Mouse (Mus musculus) 416B (cell line): ENCODE results near the gene Gm45716.

Experiments
- DNase-seq: peaks from one replicate; pipeline ENCODE4 v3.0.0; 2011; ENCODE audit warnings: low read depth

Gene Gm45716

GRCm38 (mm10) chr11:90214246-90214645 lies 26.8 kb downstream of the Gm45716 start:
- no peak for DNase-seq

DNA sequence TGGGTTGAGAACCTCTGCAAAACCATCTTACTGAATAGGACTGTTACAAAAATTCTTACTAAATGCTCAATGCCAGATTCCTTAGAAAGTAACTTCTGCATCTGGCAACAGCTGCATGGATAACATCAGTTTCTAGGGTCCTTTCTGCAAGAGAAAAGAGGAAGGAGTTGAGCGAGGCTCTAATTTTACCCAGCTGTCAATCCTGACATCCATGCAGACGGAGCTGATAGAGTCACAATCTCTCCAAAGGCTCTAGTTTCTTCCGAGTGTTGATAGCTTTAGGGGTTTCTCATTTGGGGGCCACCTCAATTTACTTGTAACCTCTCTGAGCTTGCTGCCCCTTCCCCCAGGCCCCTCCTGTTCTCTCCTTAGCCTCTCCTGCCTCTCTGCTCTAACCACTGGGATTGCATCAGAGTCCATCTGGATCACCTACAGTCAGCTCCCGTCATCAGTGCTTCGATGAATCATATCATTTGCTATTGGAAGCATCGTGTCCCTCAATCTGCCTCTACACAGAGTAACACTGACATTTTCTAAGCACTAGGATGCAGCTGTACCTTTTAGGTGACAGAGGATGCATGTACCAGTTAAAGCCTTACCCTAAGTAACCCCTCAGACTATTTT lies 32.7 kb downstream of the Gm45716 start:
- DNase-seq, result peak; percentile 45

DNA sequence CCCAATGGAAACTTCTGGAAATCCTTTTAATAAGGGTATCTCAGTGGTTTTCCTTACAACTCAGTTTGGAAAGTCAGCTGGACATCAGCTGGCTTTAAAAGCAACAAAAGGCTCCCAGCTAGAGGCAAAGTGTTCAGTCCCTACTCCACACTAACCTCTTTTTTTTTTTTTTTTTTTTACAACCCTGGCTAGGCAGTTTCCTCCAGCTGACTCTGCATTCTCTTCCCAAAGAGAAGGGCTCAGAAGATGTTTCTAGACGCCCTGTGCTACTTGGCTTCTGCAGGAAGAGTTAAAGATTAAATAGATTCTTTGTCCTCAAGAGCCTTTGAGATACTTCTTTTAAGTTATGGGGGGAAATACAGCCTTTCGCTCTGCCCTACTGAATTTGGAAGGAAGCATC lies 33.3 kb downstream of the Gm45716 start:
- DNase-seq, result no peak

DNA sequence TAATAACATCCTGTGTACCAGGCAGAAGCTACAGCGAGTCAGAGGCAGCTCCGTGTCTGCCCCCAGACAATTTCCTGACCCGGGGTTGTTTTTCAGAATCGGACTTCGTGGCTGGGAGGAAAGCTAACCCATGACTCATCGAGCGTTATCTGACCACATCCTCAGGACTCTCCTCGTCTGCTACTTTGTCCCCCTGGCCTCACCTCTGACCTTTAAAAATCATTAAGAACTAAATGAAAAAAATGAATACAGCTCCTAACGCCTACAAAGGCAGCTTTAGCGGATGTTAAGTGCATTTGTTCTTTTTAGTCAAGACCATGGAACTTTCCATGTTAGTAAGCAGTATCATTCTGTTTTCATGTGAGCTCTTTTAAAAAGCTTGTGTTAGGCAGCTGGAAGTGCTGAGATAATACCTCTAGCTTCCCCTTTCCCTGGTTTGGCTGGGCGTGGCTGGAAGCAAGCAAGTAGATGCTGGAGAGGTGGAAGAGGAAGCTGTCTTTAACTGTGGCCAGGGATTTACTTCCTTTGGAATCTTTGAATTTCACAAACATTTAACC lies 37.5 kb downstream of the Gm45716 start:
- peak; percentile 98 for DNase-seq

GRCm38 (mm10) chr11:90227000-90227922 lies 39.8 kb downstream of the Gm45716 start:
- peak; percentile 59 for DNase-seq

GRCm38 (mm10) chr11:90228251-90228949 lies 40.9 kb downstream of the Gm45716 start:
- DNase-seq, result peak; percentile 26

DNA sequence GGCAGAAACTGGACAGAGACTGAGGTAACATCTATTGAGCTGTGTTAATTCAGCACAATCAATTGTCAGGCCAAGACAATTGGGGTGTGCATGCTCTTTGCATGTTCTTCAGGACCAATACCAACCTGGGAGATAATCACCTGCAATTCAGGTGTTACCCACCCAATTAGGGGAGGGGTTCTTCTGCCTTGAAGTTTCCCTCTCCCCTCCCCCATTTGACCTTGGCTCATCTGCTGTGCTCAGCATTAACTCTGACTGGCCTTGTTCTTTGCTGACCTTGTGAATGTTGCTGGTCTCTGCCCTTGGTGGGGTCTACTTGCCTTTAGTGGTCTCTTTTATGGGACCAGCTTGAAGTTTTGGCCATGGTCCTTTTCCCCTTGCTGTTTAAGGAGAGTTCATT lies 42.3 kb downstream of the Gm45716 start:
- no peak for DNase-seq

DNA sequence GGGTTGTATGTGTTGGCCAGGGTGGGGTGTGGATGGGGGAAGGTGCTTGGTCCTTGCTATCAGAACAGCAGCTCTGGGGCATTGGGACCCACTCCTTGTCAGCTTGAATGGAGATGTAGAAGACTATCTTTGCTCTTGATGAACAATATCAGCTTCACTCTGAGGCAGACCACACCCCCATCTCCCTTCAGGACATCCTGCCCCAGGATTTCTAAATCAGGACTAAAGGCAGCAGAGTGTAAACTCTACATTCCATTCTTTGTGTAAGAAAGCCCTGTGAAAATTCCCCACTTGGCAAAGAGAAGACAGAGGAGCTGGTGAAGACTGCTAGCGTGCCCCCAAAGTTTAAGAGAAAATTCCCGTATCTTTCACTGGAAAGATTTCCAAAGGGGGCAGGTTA lies 43.2 kb downstream of the Gm45716 start:
- no peak for DNase-seq

DNA sequence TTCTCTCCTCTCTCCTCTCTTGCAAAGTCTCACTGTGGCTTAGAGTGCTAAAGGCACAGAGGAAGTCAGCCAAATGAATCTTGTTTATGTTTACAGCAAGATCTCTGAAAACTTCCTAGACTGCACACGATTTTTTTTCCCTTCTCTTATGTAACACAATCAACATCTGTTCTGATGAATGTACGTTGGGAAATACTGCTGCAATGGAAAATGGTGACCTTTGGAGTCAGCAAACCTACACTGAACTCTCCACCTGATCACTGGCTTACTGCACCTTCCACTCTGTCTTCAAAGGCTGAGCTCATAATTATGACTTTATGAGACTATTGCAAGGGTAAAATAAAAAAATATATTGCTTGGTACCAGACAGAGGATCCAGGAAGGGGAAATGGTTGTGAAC lies 44.1 kb downstream of the Gm45716 start:
- DNase-seq, result no peak

DNA sequence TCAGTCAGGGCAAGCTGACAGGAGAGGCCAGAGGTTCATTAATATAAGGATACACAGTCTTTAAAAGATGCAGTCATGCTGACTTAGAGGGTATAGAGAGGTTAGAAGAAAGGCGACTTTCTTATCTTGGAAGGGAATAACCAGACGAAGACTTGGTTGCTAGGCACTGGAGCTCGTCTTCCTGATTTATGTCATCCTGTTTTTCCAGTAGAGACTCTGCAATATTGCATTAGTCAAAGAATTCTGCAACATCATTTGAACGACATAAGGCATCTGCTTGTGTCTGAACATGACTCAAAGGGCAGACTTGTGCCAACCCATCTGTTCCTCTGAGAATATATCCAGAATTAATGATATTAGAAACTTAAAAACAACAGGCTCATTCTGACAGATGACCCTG lies 45.2 kb downstream of the Gm45716 start:
- DNase-seq, result no peak

DNA sequence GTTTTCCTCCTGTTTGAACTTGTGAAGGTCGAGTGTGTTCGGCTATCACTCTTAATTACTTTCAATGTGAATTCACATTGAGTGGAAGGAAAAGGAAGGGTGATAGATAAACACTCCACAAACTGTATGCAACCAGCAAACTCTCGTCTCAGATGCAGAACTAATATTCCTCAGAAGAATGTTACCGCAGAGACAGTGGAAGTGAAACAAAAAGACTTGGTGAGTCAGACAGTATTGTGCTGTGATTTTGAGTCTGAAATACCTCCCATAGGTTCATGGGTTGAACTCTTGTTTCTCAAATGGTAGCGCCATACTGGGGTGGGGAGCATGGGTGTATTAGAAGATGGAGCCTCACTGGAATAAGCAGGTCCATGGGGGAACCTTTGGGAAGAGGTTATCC lies 47.7 kb downstream of the Gm45716 start:
- DNase-seq, result no peak

- no peak for DNase-seq
These were observed 50.1 kb downstream of the Gm45716 start for GRCm38 (mm10) chr11:90237616-90238015.

DNA sequence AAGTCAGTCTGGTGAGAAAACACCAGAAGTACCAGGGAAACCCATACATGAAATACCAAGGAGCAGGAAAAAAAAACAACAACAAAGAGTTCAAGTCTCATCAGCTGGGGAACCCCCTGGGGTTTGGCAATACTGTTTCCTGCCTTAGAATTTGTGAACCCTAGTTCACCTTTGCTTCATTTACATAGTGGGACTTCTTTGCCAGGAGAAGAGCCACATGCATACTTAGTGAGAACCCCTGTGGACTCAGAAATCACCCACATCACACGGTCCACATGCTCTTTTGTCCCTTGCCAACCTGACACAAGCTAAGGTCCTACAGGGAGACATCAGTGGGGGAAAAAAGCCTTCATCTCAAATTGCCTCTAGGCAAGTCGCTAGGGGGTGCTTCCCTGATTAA lies 51.2 kb downstream of the Gm45716 start:
- no peak for DNase-seq

DNA sequence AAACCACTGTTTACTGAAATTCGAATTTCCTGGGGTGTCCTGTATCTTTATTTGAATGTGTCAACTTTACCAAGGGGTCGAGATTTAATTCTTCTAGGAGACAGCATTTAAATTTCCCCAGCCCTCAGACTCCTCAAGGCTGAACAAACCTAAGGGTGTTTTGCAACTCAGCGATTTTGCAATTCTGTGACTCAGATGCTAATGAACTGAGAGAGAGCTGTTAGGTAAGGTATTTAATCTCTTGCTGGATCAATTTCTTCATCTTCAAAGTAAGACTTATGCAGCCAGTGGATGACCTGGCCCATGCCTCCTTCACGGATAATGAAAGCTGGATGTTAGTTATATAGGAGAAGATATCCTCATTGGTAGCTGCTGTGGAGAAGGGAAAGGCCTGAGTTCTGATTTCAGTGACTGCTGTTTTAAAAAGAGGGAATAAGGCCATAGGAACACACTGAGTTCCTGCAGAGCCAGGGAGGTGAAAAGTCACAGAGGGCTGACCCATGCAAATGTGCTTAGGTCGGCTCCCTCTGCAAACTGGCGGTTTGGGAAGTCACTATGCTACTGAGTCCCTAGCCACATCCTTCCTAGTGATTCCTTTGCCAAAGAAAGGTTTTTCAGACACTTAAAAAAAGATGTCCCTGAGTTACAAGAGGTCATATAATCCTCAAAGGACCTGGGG lies 53.3 kb downstream of the Gm45716 start:
- DNase-seq, result peak; percentile 93

- DNase-seq, result peak; percentile 81
These were observed 54.4 kb downstream of the Gm45716 start for GRCm38 (mm10) chr11:90241874-90242273.

DNA sequence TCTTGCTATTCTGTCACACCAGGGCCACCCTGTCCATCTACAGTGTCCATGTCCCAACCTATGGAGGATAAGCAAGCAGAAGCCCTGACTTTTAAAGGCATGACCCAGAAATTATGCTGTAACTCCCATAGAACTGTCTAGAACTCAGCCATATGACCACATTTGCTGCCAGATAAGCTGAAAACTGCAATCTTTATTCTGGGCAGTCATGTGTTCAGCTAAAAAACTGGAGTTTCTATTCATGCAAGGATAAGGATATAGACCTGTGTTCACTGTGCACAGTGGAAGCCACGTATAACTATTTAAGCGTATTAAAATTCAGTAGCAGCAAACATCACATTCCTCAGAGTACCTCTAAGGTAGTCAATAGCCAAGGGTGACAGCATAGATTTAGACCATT lies 55.8 kb downstream of the Gm45716 start:
- no peak for DNase-seq

- no peak for DNase-seq
These were observed 58.1 kb downstream of the Gm45716 start for GRCm38 (mm10) chr11:90245630-90246029.

- DNase-seq, result no peak
These were observed 59.2 kb downstream of the Gm45716 start for GRCm38 (mm10) chr11:90246676-90247075.

DNA sequence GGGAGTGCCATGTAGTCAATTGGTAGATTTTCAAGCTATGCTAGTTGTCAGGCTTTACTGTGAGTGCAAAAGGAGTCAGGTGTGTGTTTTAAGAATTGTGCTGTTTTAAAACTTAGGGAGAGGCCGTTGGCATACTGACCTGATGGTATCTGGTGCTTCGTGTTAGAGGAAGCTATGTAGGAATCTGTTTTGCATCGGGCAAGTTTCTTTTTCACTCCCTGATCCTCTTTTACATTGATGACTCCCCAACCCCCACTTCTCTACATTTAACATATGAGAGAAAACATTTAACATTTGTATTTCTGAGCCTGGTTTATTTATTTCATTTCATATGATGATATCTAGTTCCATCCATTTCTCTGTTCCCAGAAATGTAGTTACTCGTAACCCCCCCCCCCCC lies 60.3 kb downstream of the Gm45716 start:
- DNase-seq, result no peak

GRCm38 (mm10) chr11:90249025-90249650 lies 61.7 kb downstream of the Gm45716 start, which contains the start of gene Mmd:
TSS of gene Mmd (plus strand) at chr11:90249456.
- DNase-seq, result peak; percentile 99

DNA sequence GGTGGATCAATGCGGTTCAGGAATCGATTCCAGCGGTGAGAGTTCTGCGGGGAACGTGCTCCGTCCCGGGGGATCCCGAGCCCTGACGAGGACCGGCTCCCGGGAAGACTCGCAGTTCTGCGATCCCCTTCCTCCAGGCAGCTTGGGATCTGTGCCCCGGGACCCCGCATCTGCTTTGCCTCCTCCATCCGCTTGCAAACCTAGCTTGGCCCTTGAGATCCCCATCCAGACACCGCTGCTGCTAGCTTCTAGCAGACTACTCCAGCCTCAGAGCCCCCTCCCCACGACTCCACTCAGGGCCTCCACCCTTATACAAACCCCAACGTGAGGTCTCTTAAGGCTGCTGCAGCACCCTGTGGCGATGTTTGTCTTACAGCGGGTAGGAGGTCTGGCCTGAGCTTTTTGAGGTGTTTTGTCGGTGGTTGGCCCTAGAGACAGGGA lies 62.2 kb downstream of the Gm45716 start:
- peak; percentile 47 for DNase-seq
